Mouse (Mus musculus) midbrain, embryonic 10.5 days (tissue): ENCODE measurements around the gene Speer4e. TPM values are rescaled to one million over a fixed set of nuclear protein-coding genes. Genes with fewer than 3 reads are reported as not detected.
"Not testable (repeated sequence)": the region's sequence is repeated elsewhere in the genome, so short reads cannot be mapped to it uniquely, and the experiment has no call there.

Experiments used
- DNase-seq: peaks from one replicate; pipeline ENCODE4 v3.0.0-alpha.2; 2017; ENCODE audit warnings: low spot score
- H3K27ac ChIP-seq: fragments of 300-500 bp; sonication (generic); replicated peaks from 2 replicates; pipeline ENCODE4 v1.5.1; 2016; ENCODE audit warnings: mild to moderate bottlenecking
- H3K27me3 ChIP-seq: fragments of 300-500 bp; sonication (generic); 2 replicates; pipeline ENCODE4 v1.6.1; 2016; ENCODE audit warnings: low read depth, mild to moderate bottlenecking; ENCODE audit not compliant: poor library complexity, severe bottlenecking
- H3K36me3 ChIP-seq: fragments of 300-500 bp; sonication (generic); 2 replicates; pipeline ENCODE4 v1.6.1; 2016; ENCODE audit warnings: mild to moderate bottlenecking, moderate library complexity
- H3K4me1 ChIP-seq: fragments of 300-500 bp; sonication (generic); 2 replicates; pipeline ENCODE4 v1.6.1; 2016
- H3K4me3 ChIP-seq: fragments of 300-500 bp; sonication (generic); 2 replicates; pipeline ENCODE4 v1.5.1; 2016; ENCODE audit warnings: mild to moderate bottlenecking, moderate library complexity
- H3K9me3 ChIP-seq: fragments of 300-500 bp; sonication (generic); replicated peaks from 2 replicates; pipeline ENCODE4 v1.6.1; 2016; ENCODE audit warnings: mild to moderate bottlenecking
- WGBS: fragments of 180-500 bp; shearing (Covaris S2); methylation state at CpG from one replicate; pipeline ENCODE4 v1.1.7; 2016; 5-methylcytosine and 5-hydroxymethylcytosine counted together
- polyA plus RNA-seq: library from polyadenylated mRNA; unstranded; fragments of >200 nt; fragmentation: Nextera tagmentation; extraction: Ambion mirVana; gene quantifications from 2 replicates; pipeline ENCODE4 v1.2.1, GENCODE M21; 2016

Speer4e gene
- polyA plus RNA-seq, 1 experiment from 2014 or later: not detected

DNA sequence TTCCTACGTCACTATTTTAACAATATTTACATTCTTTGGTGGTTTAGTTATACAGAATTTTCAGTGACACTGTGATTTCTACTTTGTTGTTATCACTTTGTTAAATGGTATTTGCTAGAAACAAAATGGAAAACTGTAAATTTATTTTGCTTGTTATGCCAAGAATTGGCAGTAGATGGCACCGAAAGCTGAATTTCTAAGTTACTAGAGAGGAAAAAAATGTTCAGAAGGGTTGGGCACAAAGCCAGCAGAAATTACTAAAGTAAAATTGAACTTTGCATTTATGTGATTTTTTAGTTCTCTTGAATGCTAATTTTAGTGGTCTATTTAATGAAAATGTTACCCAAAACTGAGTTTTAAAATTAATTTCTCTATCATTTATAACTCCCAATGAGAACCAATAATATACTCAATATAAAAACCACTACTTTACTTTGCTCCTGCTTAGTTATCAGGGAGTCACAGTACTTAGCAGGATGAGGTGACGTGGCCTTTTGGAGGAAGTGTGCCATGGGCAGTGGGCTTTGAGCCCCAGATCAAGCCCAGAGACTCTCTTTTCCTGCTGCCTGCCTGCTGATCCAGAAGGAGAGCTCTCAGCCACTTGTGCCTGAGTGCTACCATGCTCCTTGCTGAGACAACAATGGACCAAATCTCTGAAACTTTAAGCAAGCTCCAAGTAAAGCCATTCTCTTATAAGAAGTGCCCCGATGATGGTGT lies 9.4 kb upstream of the Speer4e start:
- peaks cover 48% of the 10 kb centered on the region for H3K9me3 ChIP-seq
- not testable (repeated sequence) for H3K27me3 ChIP-seq, H3K36me3 ChIP-seq, H3K4me1 ChIP-seq, DNase-seq, H3K27ac ChIP-seq, H3K4me3 ChIP-seq
- 56% methylated on average over 4 of the region's 4 CpGs for WGBS

DNA sequence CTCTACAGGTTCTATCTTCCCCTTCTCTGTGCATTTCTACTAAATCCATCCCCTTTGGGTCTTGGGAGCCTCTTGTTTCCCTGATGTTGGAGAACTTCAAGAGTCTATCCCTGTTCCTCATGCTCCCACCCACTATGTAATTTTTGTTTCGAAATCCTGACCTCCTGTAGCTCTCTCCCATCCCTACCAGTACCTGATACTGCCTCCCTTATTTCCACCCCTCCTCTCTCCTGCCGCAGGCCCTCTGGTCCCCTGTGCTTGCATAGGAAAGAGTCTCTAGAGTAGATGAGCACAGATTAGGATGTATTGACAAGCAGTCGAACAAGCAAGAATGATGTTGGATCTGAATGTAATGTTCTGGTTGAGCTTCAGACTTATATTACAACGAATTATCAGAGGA lies 7.3 kb upstream of the Speer4e start:
- H3K4me3 ChIP-seq, H3K36me3 ChIP-seq, H3K27ac ChIP-seq, H3K27me3 ChIP-seq, H3K4me1 ChIP-seq, DNase-seq: not testable (repeated sequence)
- H3K9me3 ChIP-seq: peaks cover 34% of the 10 kb centered on the region
- WGBS: 65% methylated on average over 4 of the region's 4 CpGs

DNA sequence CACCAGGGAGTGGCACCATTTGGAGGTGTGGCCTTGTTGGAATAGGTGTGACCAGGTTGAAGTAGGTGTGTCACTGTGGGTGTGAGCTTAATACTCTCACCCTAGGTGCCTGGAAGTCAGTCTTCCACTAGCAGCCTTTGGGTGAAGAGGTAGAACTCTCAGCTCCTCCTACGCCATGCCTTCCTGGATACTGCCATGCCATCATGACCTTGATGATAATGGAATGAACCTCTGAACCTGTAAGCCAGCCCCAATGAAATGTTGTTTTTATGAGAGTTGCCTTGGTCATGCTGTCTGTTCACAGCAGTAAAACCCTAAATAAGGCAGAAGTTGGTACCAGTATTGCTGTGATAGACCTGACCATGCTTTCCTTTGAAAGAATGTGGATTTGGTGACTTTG lies 2.8 kb upstream of the Speer4e start:
- H3K27ac ChIP-seq, H3K27me3 ChIP-seq, DNase-seq, H3K4me3 ChIP-seq, H3K4me1 ChIP-seq, H3K36me3 ChIP-seq: not testable (repeated sequence)
- 91% methylated on average over 1 of the region's 1 CpGs for WGBS
- H3K9me3 ChIP-seq: peaks cover 37% of the 10 kb centered on the region

DNA sequence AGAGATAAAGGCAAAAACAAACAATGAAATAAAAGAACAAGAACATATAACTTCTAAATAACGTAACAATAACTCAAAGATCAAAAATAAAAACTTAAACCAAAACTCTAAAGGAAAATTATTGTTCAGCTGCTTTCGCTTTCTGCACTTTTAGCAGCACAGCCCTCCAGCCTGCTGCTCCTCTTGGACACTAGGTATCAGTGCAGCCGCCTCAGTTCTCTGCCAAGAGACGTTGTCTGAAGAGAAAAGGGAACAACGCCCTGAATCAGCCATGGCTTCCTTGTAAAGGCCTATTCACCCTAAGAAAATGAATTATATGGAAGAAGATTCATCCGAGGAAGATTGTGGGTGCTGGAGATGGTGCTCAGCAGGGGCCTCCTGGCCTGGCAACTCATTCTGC lies 4.5 kb downstream of the Speer4e start:
- H3K4me3 ChIP-seq: not testable (repeated sequence)
- H3K9me3 ChIP-seq: peaks cover 18% of the 10 kb centered on the region
- 78% methylated on average over 5 of the region's 6 CpGs for WGBS

DNA sequence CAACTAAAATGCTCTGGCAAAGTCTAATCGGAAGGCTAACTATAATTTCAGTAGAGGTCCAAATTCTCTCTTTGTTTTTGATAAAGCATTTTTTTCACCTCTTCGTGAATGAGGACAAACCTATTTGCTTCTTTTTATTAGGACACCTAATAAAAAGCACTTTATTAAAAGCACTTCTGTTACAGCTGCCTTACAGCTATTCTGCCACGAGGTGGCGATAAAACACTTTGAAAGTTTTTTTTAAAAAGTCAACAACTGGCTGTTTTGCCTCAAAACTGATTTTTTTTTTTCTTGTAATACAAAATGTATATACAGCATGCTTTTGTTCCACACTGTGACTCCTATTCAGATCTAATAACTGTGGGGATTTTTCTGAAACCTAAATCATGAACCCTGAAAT lies 11.2 kb downstream of the Speer4e start:
- 36% methylated on average over 4 of the region's 4 CpGs for WGBS
- not testable (repeated sequence) for H3K27me3 ChIP-seq, DNase-seq, H3K4me3 ChIP-seq, H3K9me3 ChIP-seq, H3K4me1 ChIP-seq, H3K27ac ChIP-seq, H3K36me3 ChIP-seq

More for the DNA sequence above, 4.5 kb downstream of the Speer4e start:
- DNase-seq, H3K27ac ChIP-seq, H3K36me3 ChIP-seq, H3K27me3 ChIP-seq, H3K4me1 ChIP-seq: not testable (repeated sequence)

DNA sequence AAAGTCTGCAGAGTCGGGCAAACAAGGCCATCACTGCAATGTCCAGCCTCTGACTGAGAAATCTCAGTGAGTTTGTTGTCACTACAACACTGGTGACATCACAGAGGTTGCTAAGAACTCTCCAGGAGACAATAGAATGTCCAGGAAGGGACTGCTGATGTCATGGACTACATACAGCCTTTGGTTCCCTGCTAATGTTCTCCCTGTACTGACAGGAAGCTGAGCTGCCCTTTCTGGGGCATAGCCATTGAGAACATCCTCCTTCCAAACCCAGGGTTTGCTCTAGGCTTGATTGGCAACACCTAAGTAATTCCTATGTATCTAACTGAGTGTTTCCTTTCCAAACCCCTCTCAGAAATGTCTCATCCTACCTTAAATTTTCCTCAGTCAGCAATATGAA lies 23.4 kb downstream of the Speer4e start, which contains the start of gene Gm9758:
Gene Gm9758, minus strand, starts transcription at position 101 of the 400 bp plus-strand sequence.
- not testable (repeated sequence) for H3K27ac ChIP-seq, H3K27me3 ChIP-seq, H3K36me3 ChIP-seq, DNase-seq, H3K4me3 ChIP-seq, H3K4me1 ChIP-seq, H3K9me3 ChIP-seq
- WGBS: 56% methylated on average over 1 of the region's 1 CpGs

DNA sequence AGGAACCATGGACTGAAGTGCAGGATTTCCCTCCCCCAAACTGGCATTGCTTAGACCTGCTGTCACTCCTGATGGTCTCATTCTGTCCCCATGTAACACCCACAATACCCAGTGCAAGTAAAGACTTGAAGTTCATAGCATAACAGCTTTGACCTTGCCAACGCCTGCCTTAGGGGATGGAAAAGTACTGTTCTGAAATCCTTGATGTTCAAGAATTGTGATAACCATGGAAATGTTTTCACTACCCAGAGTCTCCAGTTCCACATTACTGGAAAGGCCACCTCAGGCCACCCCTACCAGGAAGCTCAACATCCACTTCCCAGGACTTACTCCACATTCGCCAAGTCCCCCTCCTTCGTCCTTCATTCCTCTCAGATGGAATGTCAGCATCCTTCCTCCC lies 23.9 kb downstream of the Speer4e start:
- H3K4me1 ChIP-seq, H3K27ac ChIP-seq, H3K4me3 ChIP-seq, H3K36me3 ChIP-seq, DNase-seq, H3K27me3 ChIP-seq, H3K9me3 ChIP-seq: not testable (repeated sequence)
- WGBS: 76% methylated on average over 2 of the region's 3 CpGs

DNA sequence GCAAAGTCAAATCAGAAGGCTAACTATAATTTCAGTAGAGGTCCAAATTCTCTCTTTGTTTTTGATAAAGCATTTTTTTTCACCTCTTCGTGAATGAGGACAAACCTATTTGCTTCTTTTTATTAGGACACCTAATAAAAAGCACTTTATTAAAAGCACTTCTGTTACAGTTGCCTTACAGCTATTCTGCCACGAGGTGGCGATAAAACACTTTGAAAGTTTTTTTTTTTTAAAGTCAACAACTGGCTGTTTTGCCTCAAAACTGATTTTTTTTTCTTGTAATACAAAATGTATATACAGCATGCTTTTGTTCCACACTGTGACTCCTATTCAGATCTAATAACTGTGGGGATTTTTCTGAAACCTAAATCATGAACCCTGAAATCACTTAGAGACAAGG lies 34.7 kb downstream of the Speer4e start:
- not testable (repeated sequence) for DNase-seq, H3K36me3 ChIP-seq, H3K27me3 ChIP-seq, H3K4me3 ChIP-seq, H3K27ac ChIP-seq, H3K4me1 ChIP-seq
- 27% methylated on average over 3 of the region's 3 CpGs for WGBS
- peaks cover 19% of the 10 kb centered on the region for H3K9me3 ChIP-seq

DNA sequence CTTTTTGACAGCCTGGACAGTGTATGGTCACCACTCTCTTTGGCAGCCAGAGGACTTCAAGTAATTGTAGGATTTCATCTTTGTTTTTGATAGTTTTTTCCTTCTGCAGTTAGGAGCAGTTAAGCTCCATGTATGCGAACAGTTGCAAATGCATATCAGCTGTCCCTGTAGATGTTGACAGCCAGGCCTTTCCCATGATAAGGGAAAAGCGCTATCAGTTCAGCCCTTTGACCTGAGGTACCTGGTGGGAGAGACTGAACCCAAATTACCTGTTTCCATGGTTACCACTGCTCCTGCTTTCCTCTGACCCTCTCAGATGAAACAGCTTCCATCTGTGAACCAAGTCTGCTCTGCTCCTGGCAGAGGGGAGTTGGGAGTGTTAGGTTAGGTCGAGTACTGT lies 46.0 kb downstream of the Speer4e start:
- 87% methylated on average over 3 of the region's 3 CpGs for WGBS
- peaks cover 34% of the 10 kb centered on the region; the same call in 1 of the 2 replicates for H3K9me3 ChIP-seq
- DNase-seq: no peak
- H3K4me1 ChIP-seq: no peaks in the 10 kb centered on the region
- no peak overlapping the region for H3K4me3 ChIP-seq
- no peak overlapping the region for H3K27ac ChIP-seq
- no peaks in the 10 kb centered on the region for H3K36me3 ChIP-seq
- H3K27me3 ChIP-seq: no peaks in the 10 kb centered on the region

DNA sequence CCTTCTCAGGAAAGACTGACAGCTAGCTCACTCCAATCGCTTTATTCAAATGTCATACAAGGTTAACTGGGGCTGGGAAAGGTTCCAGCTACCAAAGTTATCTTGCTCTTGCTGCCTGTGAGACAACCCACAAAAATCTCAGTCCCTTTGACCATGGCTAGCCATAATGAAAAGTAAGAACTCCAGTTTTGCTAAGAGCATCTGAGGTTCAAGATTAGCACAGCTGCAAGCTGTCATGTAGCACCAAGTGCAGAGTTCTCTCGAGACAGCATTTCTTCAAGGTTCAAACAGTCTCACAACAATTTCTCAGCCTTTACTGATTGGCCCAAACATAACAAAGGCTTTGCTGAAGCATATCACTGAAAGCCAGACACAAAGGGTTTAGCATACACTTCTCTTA lies 52.9 kb downstream of the Speer4e start:
- not testable (repeated sequence) for H3K27me3 ChIP-seq, H3K36me3 ChIP-seq, DNase-seq, H3K4me3 ChIP-seq, H3K27ac ChIP-seq, H3K4me1 ChIP-seq
- WGBS: 73% methylated on average over 2 of the region's 2 CpGs
- H3K9me3 ChIP-seq: peaks cover 12% of the 10 kb centered on the region; the same call in 1 of the 2 replicates

Other genes with a start within 250 kb of the Speer4e start
- gene Gm9758, start 23.5 kb downstream of the Speer4e start, polyA plus RNA-seq: not detected in 2 replicates
- not detected in 2 replicates for gene Gm10354, start 40.5 kb upstream of the Speer4e start, polyA plus RNA-seq
- not detected in 2 replicates for gene Gm17019, start 94.6 kb upstream of the Speer4e start, polyA plus RNA-seq